Mouse (Mus musculus): ENCODE measurements around the gene Teddm1a. TPM values are rescaled to one million over a fixed set of nuclear protein-coding genes. Genes with fewer than 3 reads are reported as not detected.

Teddm1a gene
- polyA plus RNA-seq, 1 experiment from 2014 or later, result not detected

GRCm38 (mm10) chr1:153909963-153910291 lies 18.4 kb downstream of the Teddm1a start:
- H3K4me3 ChIP-seq (ENCODE audit: low read depth, low read length), result no peak overlapping the region
- no peaks in the 10 kb centered on the region for H3K27me3 ChIP-seq (replicated peaks; ENCODE audit: control insufficient read depth, insufficient read depth, low read length)
- no peak for DNase-seq (ENCODE audit: low spot score)
- H3K9me3 ChIP-seq (ENCODE audit: control insufficient read depth, low read length), result no peaks in the 10 kb centered on the region
- no peaks in the 10 kb centered on the region for H3K4me1 ChIP-seq (replicated peaks; ENCODE audit: control insufficient read depth, insufficient read depth, low read length)
- 76% methylated on average over 9 of the region's 9 CpGs for WGBS
- H3K36me3 ChIP-seq (ENCODE audit: control insufficient read depth, insufficient read depth, low read length), result peaks cover 28% of the 10 kb centered on the region
- H3K27ac ChIP-seq (ENCODE audit: low read depth, low read length), result no peak overlapping the region
- no peak overlapping the region for H3K4me2 ChIP-seq
- H3K9ac ChIP-seq (ENCODE audit: low read depth, low read length), result no peak overlapping the region
- ATAC-seq (replicated peaks; ENCODE audit: low FRiP score), result peak; percentile 39; the same call in 1 of the 2 replicates

DNA sequence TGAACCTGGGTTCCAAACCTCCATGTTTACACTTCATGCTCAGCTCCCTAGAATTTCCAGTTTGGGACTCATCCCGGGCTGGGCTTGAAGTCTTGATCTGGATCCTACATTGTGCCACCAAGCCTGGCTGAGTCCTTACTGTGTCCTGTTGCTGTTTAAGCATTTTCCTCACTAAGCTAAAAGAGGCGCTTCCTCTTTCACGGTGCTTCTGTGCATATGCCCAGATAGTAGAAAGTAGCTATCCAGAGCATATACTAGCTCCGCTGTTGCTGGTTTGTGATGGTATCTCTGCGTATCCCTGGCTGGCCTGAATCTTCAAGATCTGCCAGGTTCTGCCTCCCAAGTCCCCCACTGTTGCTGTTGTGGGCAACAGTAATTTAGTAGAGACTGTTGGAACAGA lies 18.9 kb downstream of the Teddm1a start:
- Histone ChIP-seq H3K9ac (ENCODE audit: low read depth, low read length) (no peak overlapping the region), H3K36me3 (ENCODE audit: control insufficient read depth, insufficient read depth, low read length) (peaks cover 23% of the 10 kb centered on the region), H3K9me3 (ENCODE audit: control insufficient read depth, low read length) (no peaks in the 10 kb centered on the region), H3K4me1 (replicated peaks; ENCODE audit: control insufficient read depth, insufficient read depth, low read length) (no peaks in the 10 kb centered on the region), H3K4me3 (ENCODE audit: low read depth, low read length) (no peak overlapping the region), H3K4me2 (no peak overlapping the region), H3K27ac (ENCODE audit: low read depth, low read length) (no peak overlapping the region; the same call in 1 of the 2 replicates), H3K27me3 (replicated peaks; ENCODE audit: control insufficient read depth, insufficient read depth, low read length) (no peaks in the 10 kb centered on the region)
- no peak for DNase-seq (ENCODE audit: low spot score)
- WGBS, result 81% methylated on average over 5 of the region's 5 CpGs
- no peak for ATAC-seq (replicated peaks; ENCODE audit: low FRiP score)

DNA sequence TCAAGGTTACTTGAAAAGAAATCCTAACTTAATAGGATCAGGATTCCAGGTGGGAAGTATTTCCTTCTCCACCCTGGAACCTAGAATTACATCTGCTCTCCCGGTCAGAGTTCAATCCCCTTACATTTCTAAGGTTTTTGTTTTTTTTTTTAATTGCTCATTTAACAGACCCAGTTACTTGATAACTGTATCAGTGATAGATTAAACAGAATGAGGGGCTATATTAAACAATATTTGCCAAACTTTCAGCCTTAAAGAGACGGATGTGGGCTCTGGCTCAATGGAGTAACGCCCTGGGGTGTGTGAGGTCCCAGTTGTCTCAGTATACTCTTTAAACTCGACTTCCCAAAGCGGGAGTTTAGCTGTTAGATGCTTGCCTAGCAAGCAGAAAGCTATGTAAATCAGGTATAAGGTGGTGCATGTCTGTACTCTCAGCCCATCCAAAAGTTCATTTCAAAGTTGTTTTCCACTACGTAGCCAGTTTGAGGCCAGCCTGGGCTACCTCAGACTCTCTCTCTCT lies 19.8 kb downstream of the Teddm1a start:
- DNase-seq (ENCODE audit: low spot score) (no peak), ATAC-seq (replicated peaks; ENCODE audit: low FRiP score) (no peak)
- no peaks in the 10 kb centered on the region for H3K4me1 ChIP-seq (replicated peaks; ENCODE audit: control insufficient read depth, insufficient read depth, low read length)
- H3K27ac ChIP-seq (ENCODE audit: low read depth, low read length), result no peak overlapping the region; the same call in 1 of the 2 replicates
- H3K4me3 ChIP-seq (ENCODE audit: low read depth, low read length), result no peak overlapping the region
- no peaks in the 10 kb centered on the region for H3K27me3 ChIP-seq (replicated peaks; ENCODE audit: control insufficient read depth, insufficient read depth, low read length)
- H3K36me3 ChIP-seq (ENCODE audit: control insufficient read depth, insufficient read depth, low read length), result peaks cover 18% of the 10 kb centered on the region
- H3K4me2 ChIP-seq, result no peak overlapping the region
- no peak overlapping the region for H3K9ac ChIP-seq (ENCODE audit: low read depth, low read length)
- no peaks in the 10 kb centered on the region for H3K9me3 ChIP-seq (ENCODE audit: control insufficient read depth, low read length)
- 87% methylated on average over 6 of the region's 6 CpGs for WGBS

DNA sequence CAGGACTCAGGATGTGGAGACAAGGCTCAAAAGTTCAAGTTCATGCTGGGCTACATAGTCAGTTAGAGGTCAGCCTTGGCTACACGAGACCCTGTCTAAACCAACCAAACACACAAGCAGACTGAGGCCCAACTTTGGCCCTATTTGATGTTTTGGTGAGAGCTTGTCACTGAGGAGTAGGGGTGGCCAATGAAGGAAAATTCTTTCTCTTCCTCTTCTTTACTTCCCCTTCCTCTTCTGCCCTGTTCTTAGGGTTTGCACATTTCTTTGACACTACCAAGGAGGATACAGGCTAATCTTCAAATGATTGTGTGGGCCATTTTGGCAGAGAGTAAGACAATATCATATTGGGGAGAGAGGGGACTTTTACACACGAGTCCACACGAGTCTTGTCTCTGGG lies 22.3 kb downstream of the Teddm1a start:
- 0 out of 2 replicates have a peak, but pooled peaks cover 3% of the 10 kb centered on the region for H3K36me3 ChIP-seq (ENCODE audit: control insufficient read depth, insufficient read depth, low read length)
- no peak overlapping the region for H3K4me2 ChIP-seq
- DNase-seq (ENCODE audit: low spot score), result no peak
- no peak overlapping the region for H3K4me3 ChIP-seq (ENCODE audit: low read depth, low read length)
- no peak overlapping the region for H3K9ac ChIP-seq (ENCODE audit: low read depth, low read length)
- WGBS, result 67% methylated on average over 3 of the region's 3 CpGs
- ATAC-seq (replicated peaks; ENCODE audit: low FRiP score), result no peak
- no peak overlapping the region for H3K27ac ChIP-seq (ENCODE audit: low read depth, low read length)
- H3K4me1 ChIP-seq (replicated peaks; ENCODE audit: control insufficient read depth, insufficient read depth, low read length), result no peaks in the 10 kb centered on the region
- no peaks in the 10 kb centered on the region for H3K27me3 ChIP-seq (replicated peaks; ENCODE audit: control insufficient read depth, insufficient read depth, low read length)
- H3K9me3 ChIP-seq (ENCODE audit: control insufficient read depth, low read length), result no peaks in the 10 kb centered on the region

DNA sequence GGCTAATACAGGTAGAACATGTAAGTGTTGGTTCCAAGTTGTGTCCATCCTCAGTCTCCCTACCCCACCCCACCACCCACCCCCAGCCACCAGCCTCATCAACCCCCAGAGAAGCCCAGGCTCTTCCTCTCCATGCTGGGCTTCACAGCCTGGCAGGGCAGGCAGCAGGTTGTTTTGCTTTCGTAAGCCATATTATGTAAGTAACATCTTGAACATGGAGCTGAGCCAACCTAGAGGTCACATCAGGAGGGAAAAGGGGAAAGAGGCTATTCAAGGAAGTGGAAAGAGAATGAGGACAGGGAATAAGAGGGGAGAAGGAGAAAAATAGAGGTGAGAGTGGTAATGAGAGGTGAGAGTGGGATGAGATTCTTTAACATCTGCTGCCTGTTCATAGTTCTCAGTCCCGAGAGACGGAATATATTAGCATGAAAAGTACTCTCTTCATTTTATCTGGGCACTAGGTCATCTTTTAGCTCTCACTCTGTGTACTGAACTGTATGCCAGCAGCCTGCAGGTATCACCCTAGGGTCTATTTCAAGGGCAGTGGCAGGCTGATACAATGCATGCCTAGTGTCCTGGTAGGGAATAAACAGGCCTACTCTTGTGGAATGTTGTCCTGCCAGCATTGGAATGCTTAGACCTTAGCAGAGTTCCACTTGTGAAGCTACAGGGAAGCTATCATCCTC lies 27.1 kb downstream of the Teddm1a start:
- H3K27ac ChIP-seq (ENCODE audit: low read depth, low read length), result no peak overlapping the region
- H3K4me2 ChIP-seq, result no peak overlapping the region
- no peak overlapping the region for H3K4me3 ChIP-seq (ENCODE audit: low read depth, low read length)
- DNase-seq (ENCODE audit: low spot score) (no peak), ATAC-seq (replicated peaks; ENCODE audit: low FRiP score) (no peak)
- H3K9me3 ChIP-seq (ENCODE audit: control insufficient read depth, low read length), result no peaks in the 10 kb centered on the region
- H3K27me3 ChIP-seq (replicated peaks; ENCODE audit: control insufficient read depth, insufficient read depth, low read length), result no peaks in the 10 kb centered on the region
- H3K9ac ChIP-seq (ENCODE audit: low read depth, low read length), result no peak overlapping the region
- whole genome bisulfite sequencing, result 85% methylated on average over 3 of the region's 3 CpGs
- H3K4me1 ChIP-seq (replicated peaks; ENCODE audit: control insufficient read depth, insufficient read depth, low read length), result no peaks in the 10 kb centered on the region
- H3K36me3 ChIP-seq (ENCODE audit: control insufficient read depth, insufficient read depth, low read length), result no peaks in the 10 kb centered on the region

GRCm38 (mm10) chr1:153921642-153922041 lies 30.1 kb downstream of the Teddm1a start:
- no peak overlapping the region for H3K4me3 ChIP-seq (ENCODE audit: low read depth, low read length)
- no peaks in the 10 kb centered on the region for H3K9me3 ChIP-seq (ENCODE audit: control insufficient read depth, low read length)
- no peak overlapping the region for H3K4me2 ChIP-seq
- no peaks in the 10 kb centered on the region for H3K36me3 ChIP-seq (ENCODE audit: control insufficient read depth, insufficient read depth, low read length)
- H3K9ac ChIP-seq (ENCODE audit: low read depth, low read length), result no peak overlapping the region
- no peak for DNase-seq (ENCODE audit: low spot score)
- 77% methylated on average over 3 of the region's 3 CpGs for WGBS
- H3K4me1 ChIP-seq (replicated peaks; ENCODE audit: control insufficient read depth, insufficient read depth, low read length), result no peaks in the 10 kb centered on the region
- H3K27me3 ChIP-seq (replicated peaks; ENCODE audit: control insufficient read depth, insufficient read depth, low read length), result no peaks in the 10 kb centered on the region
- no peak for ATAC-seq (replicated peaks; ENCODE audit: low FRiP score)
- H3K27ac ChIP-seq (ENCODE audit: low read depth, low read length), result no peak overlapping the region

DNA sequence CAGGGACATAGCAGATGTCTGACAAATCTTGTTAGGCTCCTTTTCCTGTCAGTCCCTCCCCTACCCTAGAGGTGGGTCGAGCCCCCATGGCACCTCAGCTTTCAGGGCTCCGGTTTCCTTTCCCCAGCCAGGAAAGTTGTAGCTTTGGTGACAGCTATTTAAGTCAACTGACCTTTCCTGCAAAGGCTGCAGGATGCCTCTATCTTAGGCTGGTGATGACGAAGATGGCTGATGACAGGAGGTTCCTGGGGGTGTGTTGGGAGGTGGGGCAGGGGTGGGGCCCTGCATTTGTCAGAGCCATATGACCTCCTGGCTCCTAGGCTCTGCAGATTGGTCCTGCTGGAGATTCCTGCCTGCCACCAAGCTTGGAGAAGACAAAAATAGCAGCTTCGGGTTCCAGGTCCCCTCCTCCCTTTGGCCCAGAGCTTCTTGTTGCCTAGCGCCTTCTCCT lies 31.1 kb downstream of the Teddm1a start:
- Histone ChIP-seq H3K9me3 (ENCODE audit: control insufficient read depth, low read length) (no peaks in the 10 kb centered on the region), H3K4me3 (ENCODE audit: low read depth, low read length) (no peak overlapping the region), H3K9ac (ENCODE audit: low read depth, low read length) (no peak overlapping the region), H3K4me2 (no peak overlapping the region), H3K36me3 (ENCODE audit: control insufficient read depth, insufficient read depth, low read length) (no peaks in the 10 kb centered on the region), H3K27ac (ENCODE audit: low read depth, low read length) (no peak overlapping the region), H3K27me3 (replicated peaks; ENCODE audit: control insufficient read depth, insufficient read depth, low read length) (no peaks in the 10 kb centered on the region), H3K4me1 (replicated peaks; ENCODE audit: control insufficient read depth, insufficient read depth, low read length) (no peaks in the 10 kb centered on the region)
- no peak for ATAC-seq (replicated peaks; ENCODE audit: low FRiP score)
- 47% methylated on average over 5 of the region's 5 CpGs for WGBS
- no peak for DNase-seq (ENCODE audit: low spot score)

DNA sequence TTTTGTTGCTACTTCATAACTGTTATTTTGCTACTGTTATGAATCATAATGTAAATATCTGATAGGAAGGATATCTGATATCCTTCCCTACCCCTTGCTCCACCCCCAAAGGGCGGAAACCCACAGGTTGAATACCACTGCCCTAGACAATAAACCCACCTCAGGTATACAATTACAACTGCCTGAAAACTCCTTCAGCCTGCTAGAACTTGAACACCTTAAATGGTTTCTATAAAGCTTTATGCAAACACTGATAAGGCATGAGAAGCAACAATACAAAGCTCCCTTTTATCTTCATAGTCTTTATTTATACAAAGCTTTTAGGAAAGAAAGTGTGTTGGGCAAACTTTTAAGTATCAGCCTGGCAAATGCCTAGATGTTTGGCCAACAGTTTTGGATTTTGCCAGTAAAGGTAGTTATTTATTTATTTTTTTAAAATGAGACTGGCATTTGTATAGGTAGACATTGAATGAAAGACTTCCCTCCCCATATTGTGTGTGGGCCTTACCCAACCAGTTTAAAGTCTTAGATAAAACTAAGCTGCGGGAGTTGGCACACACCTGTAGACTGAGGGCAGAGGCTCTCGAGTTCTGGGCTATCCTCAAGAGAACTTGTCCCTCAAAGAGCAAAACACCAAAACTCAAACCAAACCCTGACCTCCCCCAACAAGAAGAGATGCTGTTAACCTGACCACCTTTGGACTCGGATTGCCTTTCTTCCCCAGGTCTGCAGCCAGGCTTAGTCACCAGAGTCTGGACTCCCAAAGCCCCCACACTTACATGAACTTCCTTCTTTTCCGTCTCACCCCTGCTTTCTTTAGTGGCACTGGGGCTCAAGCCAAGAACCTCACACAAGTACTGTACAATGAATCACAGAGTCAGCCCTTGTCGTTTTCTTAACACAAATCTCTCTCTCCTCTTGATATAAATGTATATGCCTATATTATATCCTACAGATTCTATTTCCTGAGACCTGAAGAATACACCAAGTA lies 33.1 kb downstream of the Teddm1a start:
- Histone ChIP-seq H3K27me3 (replicated peaks; ENCODE audit: control insufficient read depth, insufficient read depth, low read length) (no peaks in the 10 kb centered on the region), H3K9me3 (ENCODE audit: control insufficient read depth, low read length) (no peaks in the 10 kb centered on the region), H3K4me3 (ENCODE audit: low read depth, low read length) (no peak overlapping the region), H3K4me2 (no peak overlapping the region), H3K9ac (ENCODE audit: low read depth, low read length) (no peak overlapping the region), H3K4me1 (replicated peaks; ENCODE audit: control insufficient read depth, insufficient read depth, low read length) (no peaks in the 10 kb centered on the region), H3K36me3 (ENCODE audit: control insufficient read depth, insufficient read depth, low read length) (no peaks in the 10 kb centered on the region), H3K27ac (ENCODE audit: low read depth, low read length) (no peak overlapping the region)
- 80% methylated on average over 6 of the region's 6 CpGs for WGBS
- no peak for ATAC-seq (replicated peaks; ENCODE audit: low FRiP score)
- no peak for DNase-seq (ENCODE audit: low spot score)

Data from liver, embryonic 11.5 days (tissue).